Mouse (Mus musculus) heart, adult 2 months (tissue): ENCODE measurements at regions not wholly inside any gene's neighbourhood (a gene's known extent, or its start where the extent isn't known, plus 50 kb on each side); places are given as distances from the start of the nearest gene placed in this dataset.

Source experiments
- DNase-seq, 2 experiments: peaks; one replicate each; pipeline ENCODE4 v3.0.0; 2021
- H3K27ac ChIP-seq: fragments of 200-600 bp; 2 replicates; pipeline ENCODE4 v1.8.1; 2022
- H3K27me3 ChIP-seq: fragments of 200-500 bp; 2 replicates; pipeline ENCODE4 v1.6.1; 2012; ENCODE audit warnings: mild to moderate bottlenecking, low read length, inconsistent platforms, mixed read lengths; ENCODE audit not compliant: control insufficient read depth, insufficient read depth
- H3K36me3 ChIP-seq: fragments of 200-500 bp; 2 replicates; pipeline ENCODE4 v1.6.1; 2012; ENCODE audit warnings: low read length, inconsistent platforms; ENCODE audit not compliant: control insufficient read depth, insufficient read depth
- H3K4me1 ChIP-seq: fragments of 200-500 bp; 2 replicates; pipeline ENCODE4 v1.6.1; 2011; ENCODE audit warnings: low read length; ENCODE audit not compliant: control insufficient read depth, insufficient read depth
- H3K4me3 ChIP-seq: fragments of 200-600 bp; 2 replicates; pipeline ENCODE4 v1.8.1; 2022
- H3K79me2 ChIP-seq: fragments of 200-500 bp; replicated peaks from 2 replicates; pipeline ENCODE4 v1.6.1; 2012; ENCODE audit warnings: mild to moderate bottlenecking, inconsistent platforms, low read length, moderate library complexity, mixed read lengths; ENCODE audit not compliant: control insufficient read depth, insufficient read depth
- H3K9ac ChIP-seq: fragments of 200-500 bp; 2 replicates; pipeline ENCODE4 v1.6.1; 2012; ENCODE audit warnings: low read depth, mild to moderate bottlenecking, control low read depth, inconsistent platforms, low read length, mixed read lengths
- CTCF ChIP-seq: fragments of 200-600 bp; IDR thresholded peaks from 2 replicates; pipeline ENCODE4 v1.8.1; 2022; ENCODE audit warnings: antibody characterized with exemption, mild to moderate bottlenecking, moderate library complexity
- EP300 ChIP-seq: fragments of 200-500 bp; IDR thresholded peaks from 2 replicates; pipeline ENCODE4 v1.6.1; 2011; ENCODE audit warnings: low read depth, low read length, control low read depth; ENCODE audit not compliant: insufficient read depth
- POLR2A ChIP-seq: fragments of 200-500 bp; IDR thresholded peaks from 2 replicates; pipeline ENCODE4 v1.6.1; 2011; ENCODE audit warnings: mild to moderate bottlenecking, low read depth, low read length, control low read depth; ENCODE audit not compliant: insufficient read depth
- WGBS: fragments of 180-500 bp; shearing (Covaris S2); methylation state at CpG from one replicate; pipeline ENCODE4 v1.1.7; 2018; 5-methylcytosine and 5-hydroxymethylcytosine counted together
- intact Hi-C: fragments of 180-260 bp; cut with DNase I; formaldehyde crosslinking; loops from one replicate; pipeline ENCODE4 v1.15.1; 2025

GRCm38 (mm10) chr17:44433296-44433653 is 244.9 kb downstream of the Clic5 start:
- Histone ChIP-seq H3K4me1 (no peaks in the 10 kb centered on the region; the same call in 1 of the 2 replicates), H3K27ac (no peak overlapping the region), H3K79me2 (no peaks in the 10 kb centered on the region), H3K36me3 (no peaks in the 10 kb centered on the region), H3K9ac (no peak overlapping the region), H3K27me3 (no peaks in the 10 kb centered on the region), H3K4me3 (no peak overlapping the region)
- DNase-seq = no peak
- TF ChIP-seq CTCF = no peak
- TF ChIP-seq POLR2A = no peak
- TF ChIP-seq EP300 = no peak
- intact Hi-C loops = no loop called here

DNA sequence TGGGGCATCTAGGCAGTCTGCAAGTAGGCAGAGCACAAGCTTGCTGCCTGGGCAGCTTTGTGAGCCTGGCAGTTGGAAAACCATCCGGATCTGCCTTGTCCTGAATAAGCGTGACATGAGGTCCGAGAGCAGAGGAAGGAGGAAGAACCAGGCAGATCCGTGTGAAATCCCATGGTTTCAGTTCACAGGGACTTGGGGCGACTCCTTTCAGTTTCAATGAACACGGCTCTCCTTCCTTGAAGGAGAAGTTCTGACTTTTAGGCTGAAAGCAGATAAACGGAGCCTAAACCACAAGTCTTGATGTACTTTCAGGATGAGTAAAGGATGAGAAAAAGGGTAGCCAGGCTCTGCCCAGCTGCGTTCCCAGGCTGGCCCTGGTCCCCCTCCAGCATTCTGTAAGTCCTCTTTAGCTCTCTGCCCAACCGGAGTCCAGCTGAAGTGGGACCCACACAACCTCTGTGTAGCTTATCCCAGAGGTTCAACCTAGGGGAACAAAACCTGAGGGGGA is 248.2 kb downstream of the Clic5 start:
- H3K27ac ChIP-seq = no peak overlapping the region
- 78% methylated on average over 9 of the region's 9 CpGs for WGBS
- DNase-seq = no peak
- H3K27me3 ChIP-seq = no peaks in the 10 kb centered on the region
- intact Hi-C loops = no loop called here
- no peak overlapping the region for H3K4me3 ChIP-seq
- H3K9ac ChIP-seq = no peak overlapping the region
- H3K4me1 ChIP-seq = no peaks in the 10 kb centered on the region; the same call in 1 of the 2 replicates
- H3K36me3 ChIP-seq = no peaks in the 10 kb centered on the region
- TF ChIP-seq POLR2A (no peak), CTCF (no peak), EP300 (no peak)
- H3K79me2 ChIP-seq = no peaks in the 10 kb centered on the region

DNA sequence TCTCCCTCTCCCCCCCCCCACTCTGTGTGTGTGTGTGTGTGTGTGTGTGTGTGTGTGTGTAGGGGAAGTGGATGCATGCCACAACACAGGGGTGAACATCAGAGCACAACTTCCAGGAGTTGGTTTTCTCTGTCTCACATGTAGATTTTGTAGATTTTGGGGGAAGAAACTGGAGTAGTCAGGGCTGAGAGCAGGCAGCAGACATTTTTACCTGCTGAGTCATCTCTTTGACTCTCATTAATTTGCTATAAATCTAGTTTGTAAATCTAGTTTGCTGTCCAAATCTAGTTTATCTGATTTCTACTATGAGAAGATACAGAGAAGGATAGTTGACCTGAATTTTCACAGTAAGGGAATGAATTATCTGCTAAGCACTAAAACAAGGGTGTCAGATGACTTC is 250.1 kb downstream of the Clic5 start:
- Histone ChIP-seq H3K27ac (no peak overlapping the region), H3K27me3 (no peaks in the 10 kb centered on the region; the same call in 1 of the 2 replicates), H3K79me2 (no peaks in the 10 kb centered on the region), H3K4me3 (no peak overlapping the region), H3K4me1 (no peaks in the 10 kb centered on the region), H3K36me3 (no peaks in the 10 kb centered on the region), H3K9ac (no peak overlapping the region)
- DNase-seq = no peak
- intact Hi-C loops = no loop called here
- TF ChIP-seq EP300 = no peak
- no peak for TF ChIP-seq CTCF
- no peak for TF ChIP-seq POLR2A

DNA sequence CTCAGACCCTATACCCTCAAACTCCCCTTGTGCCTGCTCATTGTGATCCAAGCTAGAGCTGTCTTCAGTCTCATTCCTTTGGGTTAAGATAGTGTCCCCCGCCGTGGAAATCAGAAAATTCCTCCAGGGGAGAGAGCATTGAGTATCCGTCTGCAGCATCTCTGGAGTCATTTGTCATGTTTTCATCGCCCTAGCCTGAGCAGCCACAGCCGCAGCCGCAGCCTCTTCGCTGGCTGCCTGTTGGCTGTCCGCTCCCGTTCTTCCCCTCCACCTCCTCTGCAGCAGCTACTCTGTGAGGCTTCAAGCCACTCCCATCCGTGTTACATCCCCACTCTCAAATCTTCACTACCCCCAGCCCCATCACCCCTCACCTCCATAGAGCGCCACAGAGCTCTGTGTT is 255.1 kb downstream of the Clic5 start:
- H3K79me2 ChIP-seq = no peaks in the 10 kb centered on the region
- 49% methylated on average over 11 of the region's 11 CpGs for WGBS
- intact Hi-C loops = loop anchor here (10.0 kb wide), 1 partner anchor 819 kb away; no protein-coding TSS in a partner anchor
- no peaks in the 10 kb centered on the region; the same call in 1 of the 2 replicates for H3K27me3 ChIP-seq
- DNase-seq = no peak
- H3K36me3 ChIP-seq = no peaks in the 10 kb centered on the region
- TF ChIP-seq POLR2A = no peak
- no peak for TF ChIP-seq EP300
- TF ChIP-seq CTCF = no peak
- no peaks in the 10 kb centered on the region for H3K4me1 ChIP-seq
- H3K27ac ChIP-seq = no peak overlapping the region
- H3K4me3 ChIP-seq = no peak overlapping the region
- H3K9ac ChIP-seq = no peak overlapping the region

- WGBS = 61% methylated on average over 3 of the region's 3 CpGs
- intact Hi-C loops = loop anchor here (10.0 kb wide), 1 partner anchor 821 kb away; no protein-coding TSS in a partner anchor
- Histone ChIP-seq H3K36me3 (no peaks in the 10 kb centered on the region), H3K9ac (no peak overlapping the region), H3K4me1 (no peaks in the 10 kb centered on the region), H3K27ac (no peak overlapping the region), H3K27me3 (no peaks in the 10 kb centered on the region; the same call in 1 of the 2 replicates), H3K4me3 (no peak overlapping the region), H3K79me2 (no peaks in the 10 kb centered on the region)
- TF ChIP-seq CTCF = no peak
- TF ChIP-seq EP300 = no peak
- no peak for TF ChIP-seq POLR2A
- no peak for DNase-seq
Measured at GRCm38 (mm10) chr17:44445361-44445760, 257.0 kb downstream of the Clic5 start.
